Mouse (Mus musculus) ES-Bruce4 (cell line): Measurements from ENCODE around the gene Gsap. TPM values are rescaled to one million over a fixed set of nuclear protein-coding genes. Genes with fewer than 3 reads are reported as not detected.

Experiments
- H3K27ac ChIP-seq: 2 replicates; pipeline ENCODE4 v1.5.1; 2012; ENCODE audit warnings: low read length, inconsistent platforms; ENCODE audit not compliant: insufficient read depth
- H3K27me3 ChIP-seq: 2 replicates; pipeline ENCODE4 v1.6.1; 2012; ENCODE audit warnings: mild to moderate bottlenecking, low read length, inconsistent platforms; ENCODE audit not compliant: control insufficient read depth, poor library complexity, insufficient read depth, severe bottlenecking
- H3K36me3 ChIP-seq: 2 replicates; pipeline ENCODE4 v1.6.1; 2012; ENCODE audit warnings: inconsistent platforms, mild to moderate bottlenecking, low read length, moderate library complexity; ENCODE audit not compliant: control insufficient read depth, poor library complexity, insufficient read depth, severe bottlenecking
- H3K4me1 ChIP-seq: one replicate; pipeline ENCODE4 v1.8.1; 2011; ENCODE audit warnings: low read length; ENCODE audit not compliant: control insufficient read depth, insufficient read depth
- H3K4me3 ChIP-seq: 2 replicates; pipeline ENCODE4 v1.5.1; 2011; ENCODE audit warnings: low read depth, mild to moderate bottlenecking, low read length
- H3K9ac ChIP-seq: 2 replicates; pipeline ENCODE4 v1.6.1; 2012; ENCODE audit warnings: low read depth, mild to moderate bottlenecking, inconsistent platforms; ENCODE audit not compliant: poor library complexity, severe bottlenecking
- H3K9me3 ChIP-seq: replicated peaks from 2 replicates; pipeline ENCODE4 v1.6.1; 2012; ENCODE audit warnings: mild to moderate bottlenecking, low read length, inconsistent platforms; ENCODE audit not compliant: control insufficient read depth, poor library complexity, insufficient read depth, severe bottlenecking
- CTCF ChIP-seq: IDR thresholded peaks from one replicate; pipeline ENCODE4 v1.8.1; 2011; ENCODE audit warnings: low read depth, low read length
- EP300 ChIP-seq: IDR thresholded peaks from 2 replicates; pipeline ENCODE4 v1.6.1; 2011; ENCODE audit warnings: low read depth, low read length; ENCODE audit not compliant: insufficient read depth
- POLR2A ChIP-seq: IDR thresholded peaks from one replicate; pipeline ENCODE4 v1.8.1; 2011; ENCODE audit warnings: low read length; ENCODE audit not compliant: insufficient read depth
- polyA plus RNA-seq: library from polyadenylated mRNA; stranded (reverse); fragments of >200 nt; gene quantifications from 2 replicates; pipeline ENCODE4 v1.2.4, GENCODE M21; 2011; ENCODE audit warnings: low read depth; ENCODE audit not compliant: missing spikeins, insufficient read depth, insufficient read length

The Gsap gene
- polyA plus RNA-seq, 1 experiment = 8.9 TPM

DNA sequence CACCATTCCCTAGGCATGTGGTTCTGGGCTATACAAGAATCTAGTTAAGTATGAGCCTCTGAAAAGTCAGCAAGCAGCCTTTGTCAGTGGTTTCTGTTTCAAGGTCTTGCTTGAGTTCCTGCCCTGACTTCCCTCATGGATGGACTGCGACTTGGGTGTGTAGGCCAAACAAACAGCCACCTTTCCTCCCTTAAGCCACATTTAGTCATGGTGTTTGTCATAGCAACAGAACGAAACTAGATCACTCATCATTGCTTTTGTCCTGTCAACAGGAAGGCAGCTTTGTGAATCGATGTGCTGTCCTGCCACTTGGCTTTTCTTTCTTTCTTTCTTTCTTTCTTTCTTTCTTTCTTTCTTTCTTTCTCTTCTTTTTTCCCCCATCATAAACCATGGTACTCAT lies 26.9 kb downstream of the Gsap start:
- TF ChIP-seq EP300 = no peak
- TF ChIP-seq POLR2A = no peak
- TF ChIP-seq CTCF = no peak
- no peak overlapping the region for H3K9ac ChIP-seq
- no peaks in the 10 kb centered on the region for H3K36me3 ChIP-seq
- H3K4me3 ChIP-seq = no peak overlapping the region
- no peak overlapping the region for H3K27ac ChIP-seq
- H3K4me1 ChIP-seq = no peaks in the 10 kb centered on the region
- no peaks in the 10 kb centered on the region for H3K27me3 ChIP-seq
- H3K9me3 ChIP-seq = no peaks in the 10 kb centered on the region

- H3K4me3 ChIP-seq = no peak overlapping the region
- no peaks in the 10 kb centered on the region for H3K27me3 ChIP-seq
- no peak overlapping the region for H3K27ac ChIP-seq
- no peak overlapping the region for H3K9ac ChIP-seq
- H3K9me3 ChIP-seq = no peaks in the 10 kb centered on the region
- TF ChIP-seq CTCF (no peak), POLR2A (no peak), EP300 (no peak)
- no peaks in the 10 kb centered on the region for H3K36me3 ChIP-seq
- H3K4me1 ChIP-seq = no peaks in the 10 kb centered on the region
Measured at GRCm38 (mm10) chr5:21213801-21214200, 27.7 kb downstream of the Gsap start.

DNA sequence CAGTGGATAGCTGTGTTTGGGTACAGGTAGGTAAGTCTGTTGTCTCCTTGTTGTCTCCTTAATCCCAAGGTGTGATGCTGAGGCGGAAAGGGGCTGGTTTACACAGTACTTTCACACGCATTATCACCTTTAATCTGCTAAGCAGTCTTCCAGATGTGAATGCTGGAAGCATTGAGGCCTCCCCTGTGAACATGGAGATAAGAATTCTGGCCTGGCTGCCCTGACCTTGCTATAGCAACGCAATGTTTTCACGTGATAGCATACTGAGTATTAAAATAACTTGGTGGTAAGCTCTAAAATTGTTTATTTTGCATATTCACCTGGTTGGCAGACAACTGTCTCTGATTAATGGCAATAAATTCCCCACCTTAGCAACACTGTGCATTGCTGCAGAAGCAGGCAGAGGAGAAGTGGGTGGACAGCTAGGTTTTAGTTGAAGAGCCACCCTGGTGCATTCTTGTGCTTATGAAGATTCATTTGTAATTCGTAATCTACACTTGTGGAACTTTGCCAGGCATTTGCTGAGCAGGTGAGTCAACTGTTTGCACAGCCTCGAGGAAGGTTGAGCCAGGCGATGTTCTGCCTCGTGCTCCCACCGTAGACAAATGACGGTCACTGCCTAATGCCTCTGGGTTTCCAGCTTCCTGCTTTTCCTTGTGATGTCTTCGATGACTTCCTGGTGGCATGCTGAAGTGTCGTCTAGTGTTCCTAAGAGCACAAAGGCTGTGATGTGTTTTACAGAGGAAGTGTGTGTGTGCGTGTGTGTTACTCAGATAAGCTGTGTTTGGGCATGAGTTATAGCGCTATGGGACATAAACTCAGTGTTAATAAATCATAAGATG lies 31.6 kb downstream of the Gsap start:
- Histone ChIP-seq H3K9me3 (no peaks in the 10 kb centered on the region), H3K36me3 (no peaks in the 10 kb centered on the region)
- no peak for TF ChIP-seq POLR2A
- no peak for TF ChIP-seq EP300
- TF ChIP-seq CTCF = no peak

GRCm38 (mm10) chr5:21232876-21233275 lies 46.8 kb downstream of the Gsap start:
- peaks cover 11% of the 10 kb centered on the region for H3K9me3 ChIP-seq
- no peaks in the 10 kb centered on the region for H3K4me1 ChIP-seq
- TF ChIP-seq CTCF (no peak), POLR2A (no peak), EP300 (no peak)
- no peak overlapping the region for H3K4me3 ChIP-seq
- no peaks in the 10 kb centered on the region for H3K36me3 ChIP-seq
- no peaks in the 10 kb centered on the region for H3K27me3 ChIP-seq
- H3K9ac ChIP-seq = no peak overlapping the region
- no peak overlapping the region for H3K27ac ChIP-seq

More for the DNA sequence above, 31.6 kb downstream of the Gsap start:
- Histone ChIP-seq H3K4me3 (no peak overlapping the region), H3K9ac (no peak overlapping the region), H3K4me1 (no peaks in the 10 kb centered on the region), H3K27me3 (no peaks in the 10 kb centered on the region), H3K27ac (no peak overlapping the region)

GRCm38 (mm10) chr5:21244575-21244974 lies 58.5 kb downstream of the Gsap start:
- Histone ChIP-seq H3K9me3 (peaks cover 34% of the 10 kb centered on the region), H3K4me1 (no peaks in the 10 kb centered on the region), H3K4me3 (no peak overlapping the region), H3K9ac (no peak overlapping the region), H3K27me3 (no peaks in the 10 kb centered on the region), H3K27ac (no peak overlapping the region; the same call in 1 of the 2 replicates), H3K36me3 (no peaks in the 10 kb centered on the region)
- TF ChIP-seq POLR2A (no peak), EP300 (no peak), CTCF (no peak)

- TF ChIP-seq POLR2A = no peak
- no peak for TF ChIP-seq EP300
- no peak for TF ChIP-seq CTCF
- peaks cover 34% of the 10 kb centered on the region for H3K9me3 ChIP-seq
- no peaks in the 10 kb centered on the region for H3K36me3 ChIP-seq
- H3K4me3 ChIP-seq = no peak overlapping the region
- H3K9ac ChIP-seq = no peak overlapping the region
- H3K27me3 ChIP-seq = no peaks in the 10 kb centered on the region
- H3K4me1 ChIP-seq = no peaks in the 10 kb centered on the region
- H3K27ac ChIP-seq = no peak overlapping the region; the same call in 1 of the 2 replicates
Measured at GRCm38 (mm10) chr5:21245241-21245640, 59.2 kb downstream of the Gsap start.
